Mouse (Mus musculus): ENCODE results near the gene Ephb1. TPM values are rescaled to one million over a fixed set of nuclear protein-coding genes. Genes with fewer than 3 reads are reported as not detected.

Ephb1 gene
- polyA plus RNA-seq, 1 experiment from 2014 or later: 42.3 TPM

DNA sequence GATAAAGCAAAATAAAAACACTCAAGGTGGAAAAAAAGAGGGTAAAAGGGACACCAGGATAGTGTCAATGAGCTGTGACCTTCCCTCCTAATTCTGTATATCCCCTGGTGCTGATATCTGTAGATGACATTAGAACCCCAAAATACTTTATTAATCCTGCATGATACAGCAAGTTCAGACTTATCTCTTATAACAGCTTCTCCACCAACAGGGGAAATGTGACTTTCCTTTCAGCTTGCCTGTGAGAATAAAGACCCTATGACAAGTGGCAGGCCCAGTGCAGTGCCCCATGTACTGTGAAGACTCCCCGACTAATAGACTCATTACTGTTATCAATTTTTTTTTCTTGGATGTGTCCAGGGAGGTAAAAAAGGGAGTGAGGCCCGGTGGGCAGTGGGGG lies 367.6 kb downstream of the Ephb1 start:
- no peak overlapping the region for H3K9ac ChIP-seq (replicated peaks)
- ATAC-seq (replicated peaks): no peak
- H3K27me3 ChIP-seq: no peaks in the 10 kb centered on the region
- H3K4me1 ChIP-seq: no peaks in the 10 kb centered on the region
- no peak overlapping the region for H3K4me2 ChIP-seq (replicated peaks)
- H3K4me3 ChIP-seq: no peak overlapping the region
- no peak overlapping the region for H3K27ac ChIP-seq (replicated peaks)
- WGBS: 57% methylated on average over 2 of the region's 2 CpGs
- H3K9me3 ChIP-seq: no peaks in the 10 kb centered on the region
- no peaks in the 10 kb centered on the region for H3K36me3 ChIP-seq

DNA sequence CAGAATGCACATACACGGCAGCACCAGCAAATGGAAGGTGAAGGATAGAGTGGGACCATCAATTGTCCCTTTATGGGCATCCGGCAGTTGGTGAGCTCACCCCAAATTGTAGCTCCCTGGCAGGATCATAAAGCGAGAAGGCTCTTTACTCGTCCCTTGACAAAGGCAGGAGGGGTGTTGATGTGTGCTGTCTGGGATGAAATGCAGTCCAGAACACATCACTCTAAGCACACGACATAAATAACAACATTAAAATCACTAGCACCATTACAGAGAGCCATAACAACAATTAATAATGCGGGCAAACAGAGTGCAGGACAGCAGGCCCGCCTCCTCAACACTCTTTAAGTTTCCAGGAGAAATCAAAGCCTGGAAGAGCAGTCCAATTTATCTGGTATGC lies 372.1 kb downstream of the Ephb1 start:
- Histone ChIP-seq H3K4me2 (replicated peaks) (no peak overlapping the region), H3K4me3 (no peak overlapping the region), H3K27ac (replicated peaks) (no peak overlapping the region), H3K36me3 (no peaks in the 10 kb centered on the region), H3K4me1 (0 out of 2 replicates have a peak, but pooled peaks cover 4% of the 10 kb centered on the region), H3K9me3 (no peaks in the 10 kb centered on the region), H3K27me3 (no peaks in the 10 kb centered on the region), H3K9ac (replicated peaks) (no peak overlapping the region)
- no peak for ATAC-seq (replicated peaks)
- WGBS: 78% methylated on average over 7 of the region's 7 CpGs

DNA sequence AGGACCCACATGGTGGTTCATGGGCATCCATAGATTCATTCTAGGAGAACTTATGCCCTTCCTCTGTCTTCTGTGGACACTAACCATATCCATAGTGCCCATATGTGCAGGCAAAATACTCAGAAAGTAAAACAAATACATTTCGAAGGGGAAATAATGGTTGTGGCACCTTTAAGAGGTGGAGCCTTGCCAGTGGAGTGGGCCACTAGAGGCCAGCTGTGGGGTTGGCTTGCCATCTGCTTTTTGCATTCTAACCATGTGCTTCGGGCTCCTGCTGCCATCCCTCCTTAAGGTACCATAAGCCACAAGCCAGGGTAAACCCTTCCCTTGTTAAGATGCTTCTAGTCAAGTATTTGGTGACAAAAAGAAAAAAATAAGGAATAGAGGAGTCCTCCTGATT lies 373.3 kb downstream of the Ephb1 start:
- Histone ChIP-seq H3K27ac (replicated peaks) (no peak overlapping the region), H3K4me1 (0 out of 2 replicates have a peak, but pooled peaks cover 4% of the 10 kb centered on the region), H3K9me3 (no peaks in the 10 kb centered on the region), H3K27me3 (no peaks in the 10 kb centered on the region), H3K4me3 (no peak overlapping the region), H3K36me3 (no peaks in the 10 kb centered on the region), H3K9ac (replicated peaks) (no peak overlapping the region), H3K4me2 (replicated peaks) (no peak overlapping the region)
- no peak for ATAC-seq (replicated peaks)
- 70% methylated on average over 2 of the region's 2 CpGs for WGBS

DNA sequence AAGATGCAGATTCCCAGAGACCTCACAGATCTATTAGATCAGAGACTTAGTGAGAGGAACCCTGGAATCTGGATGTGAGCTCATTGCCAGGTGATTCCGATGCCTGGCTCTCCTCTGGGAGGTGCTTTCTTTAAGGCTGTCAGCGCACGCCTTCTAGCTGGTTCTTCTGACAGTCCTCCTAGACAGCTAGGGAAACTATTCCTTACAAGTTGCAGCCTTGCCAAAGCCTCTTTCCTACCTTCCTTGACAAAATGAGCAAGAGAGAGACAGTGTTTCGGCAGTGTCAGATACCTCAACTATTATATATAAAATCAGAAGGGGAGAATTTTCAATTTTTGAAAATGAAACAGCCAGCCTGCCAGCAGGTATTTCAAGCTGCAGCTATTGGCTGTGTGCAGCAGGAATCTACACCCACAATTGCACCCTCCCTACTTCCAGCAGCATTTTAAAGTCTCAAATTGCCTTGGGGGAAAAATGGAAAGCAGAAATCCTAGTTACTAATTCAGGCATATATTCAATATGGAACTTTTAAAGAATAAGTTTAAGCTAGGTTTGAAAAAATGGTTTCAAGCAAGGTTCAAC lies 377.5 kb downstream of the Ephb1 start:
- Histone ChIP-seq H3K27me3 (no peaks in the 10 kb centered on the region), H3K4me1 (0 out of 2 replicates have a peak, but pooled peaks cover 4% of the 10 kb centered on the region), H3K9me3 (no peaks in the 10 kb centered on the region), H3K27ac (replicated peaks) (no peak overlapping the region), H3K9ac (replicated peaks) (no peak overlapping the region), H3K4me2 (replicated peaks) (no peak overlapping the region), H3K4me3 (no peak overlapping the region), H3K36me3 (no peaks in the 10 kb centered on the region)
- no peak for ATAC-seq (replicated peaks)
- WGBS: 87% methylated on average over 4 of the region's 4 CpGs

DNA sequence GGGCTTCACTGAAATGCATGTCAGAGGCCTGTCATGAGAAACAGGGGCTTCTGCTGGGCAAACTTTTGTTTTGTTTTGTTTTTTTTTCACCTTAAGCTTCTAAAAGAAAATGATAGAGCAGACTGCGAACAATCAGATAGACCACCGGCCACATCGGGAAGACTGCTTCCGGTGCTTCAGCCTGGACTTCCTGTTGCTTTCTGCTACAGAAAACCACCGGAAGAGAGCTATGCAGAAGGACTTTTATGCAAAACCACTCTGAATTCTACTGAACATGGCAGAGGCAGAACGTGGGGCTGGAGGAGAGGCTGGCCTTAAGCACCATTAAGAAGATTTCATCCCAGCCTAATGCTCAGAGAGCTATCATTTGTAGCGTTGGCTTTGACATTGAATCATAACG lies 382.2 kb downstream of the Ephb1 start:
- 78% methylated on average over 8 of the region's 8 CpGs for WGBS

DNA sequence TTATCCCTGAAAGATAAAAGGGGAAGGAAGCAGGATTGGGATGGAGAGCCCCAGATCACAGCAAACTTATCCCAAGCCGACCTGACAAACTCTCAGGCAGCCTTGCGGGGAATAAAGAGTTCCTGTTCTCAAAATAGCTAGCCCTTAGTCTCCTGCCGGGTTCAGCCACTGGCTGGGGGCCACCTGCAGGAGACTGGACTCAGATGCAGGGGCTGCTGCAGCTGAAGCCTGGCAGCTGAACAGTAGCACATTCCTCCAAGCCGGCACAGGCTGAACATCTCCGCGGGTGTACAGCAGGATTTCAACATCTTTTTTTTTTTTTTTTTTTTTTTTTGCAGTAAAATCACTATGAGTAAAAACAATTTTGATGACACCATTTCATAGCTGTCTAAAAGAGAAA lies 382.7 kb downstream of the Ephb1 start:
- no peaks in the 10 kb centered on the region for H3K4me1 ChIP-seq
- 25% methylated on average over 6 of the region's 6 CpGs for WGBS
- H3K9ac ChIP-seq (replicated peaks): no peak overlapping the region
- H3K27me3 ChIP-seq: no peaks in the 10 kb centered on the region
- H3K27ac ChIP-seq (replicated peaks): no peak overlapping the region
- H3K4me2 ChIP-seq (replicated peaks): no peak overlapping the region
- no peaks in the 10 kb centered on the region for H3K9me3 ChIP-seq
- no peak overlapping the region for H3K4me3 ChIP-seq
- ATAC-seq (replicated peaks): no peak
- H3K36me3 ChIP-seq: no peaks in the 10 kb centered on the region

More for the DNA sequence above, 382.2 kb downstream of the Ephb1 start:
- no peak overlapping the region for H3K9ac ChIP-seq (replicated peaks)
- H3K4me3 ChIP-seq: no peak overlapping the region
- H3K27me3 ChIP-seq: no peaks in the 10 kb centered on the region
- H3K4me2 ChIP-seq (replicated peaks): no peak overlapping the region
- H3K4me1 ChIP-seq: no peaks in the 10 kb centered on the region
- H3K27ac ChIP-seq (replicated peaks): no peak overlapping the region
- no peak for ATAC-seq (replicated peaks)
- H3K9me3 ChIP-seq: no peaks in the 10 kb centered on the region
- H3K36me3 ChIP-seq: no peaks in the 10 kb centered on the region

- WGBS: 28% methylated on average over 4 of the region's 4 CpGs
- H3K4me3 ChIP-seq: no peak overlapping the region
- H3K9ac ChIP-seq (replicated peaks): no peak overlapping the region
- H3K4me2 ChIP-seq (replicated peaks): no peak overlapping the region
- no peaks in the 10 kb centered on the region for H3K36me3 ChIP-seq
- H3K27me3 ChIP-seq: no peaks in the 10 kb centered on the region
- H3K4me1 ChIP-seq: peaks cover 12% of the 10 kb centered on the region
- no peak; the same call in 1 of the 2 replicates for ATAC-seq (replicated peaks)
- H3K27ac ChIP-seq (replicated peaks): peak overlapping the region; percentile 8; the same call in 1 of the 2 replicates
- no peaks in the 10 kb centered on the region for H3K9me3 ChIP-seq
Measured at GRCm38 (mm10) chr9:101956228-101956627, 398.3 kb downstream of the Ephb1 start.

GRCm38 (mm10) chr9:101954529-101954928 lies 400.0 kb downstream of the Ephb1 start:
- Histone ChIP-seq H3K27me3 (no peaks in the 10 kb centered on the region), H3K4me2 (replicated peaks) (no peak overlapping the region), H3K9me3 (no peaks in the 10 kb centered on the region), H3K4me1 (peaks cover 17% of the 10 kb centered on the region), H3K27ac (replicated peaks) (no peak overlapping the region), H3K36me3 (no peaks in the 10 kb centered on the region), H3K4me3 (no peak overlapping the region), H3K9ac (replicated peaks) (no peak overlapping the region)
- WGBS: 72% methylated on average over 4 of the region's 4 CpGs
- ATAC-seq (replicated peaks): no peak

DNA sequence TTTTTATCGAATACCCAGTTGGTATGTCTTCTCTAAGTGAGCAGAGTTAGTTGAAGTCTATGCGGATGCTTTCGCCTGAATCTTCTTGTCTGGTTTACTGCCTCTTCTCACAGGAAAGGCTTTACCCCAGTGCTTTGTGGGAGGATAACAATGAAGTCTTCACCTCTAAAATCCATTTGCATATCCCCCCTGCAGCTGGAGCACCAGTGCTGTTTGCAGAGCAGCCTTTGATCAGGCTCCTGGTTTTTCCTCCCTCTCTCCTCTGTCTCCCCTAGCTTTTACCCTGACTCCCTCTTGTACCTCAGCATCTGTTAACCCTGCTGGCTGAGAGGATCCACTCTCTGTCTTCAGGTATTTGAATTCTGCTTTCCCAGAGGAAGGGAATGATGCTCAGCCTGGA lies 404.4 kb downstream of the Ephb1 start:
- Histone ChIP-seq H3K27ac (replicated peaks) (no peak overlapping the region), H3K4me2 (replicated peaks) (no peak overlapping the region), H3K9ac (replicated peaks) (no peak overlapping the region), H3K27me3 (no peaks in the 10 kb centered on the region), H3K9me3 (no peaks in the 10 kb centered on the region), H3K4me3 (no peak overlapping the region), H3K4me1 (peaks cover 9% of the 10 kb centered on the region; the same call in 1 of the 2 replicates), H3K36me3 (no peaks in the 10 kb centered on the region)
- WGBS: 23% methylated on average over 3 of the region's 3 CpGs
- ATAC-seq (replicated peaks): no peak

DNA sequence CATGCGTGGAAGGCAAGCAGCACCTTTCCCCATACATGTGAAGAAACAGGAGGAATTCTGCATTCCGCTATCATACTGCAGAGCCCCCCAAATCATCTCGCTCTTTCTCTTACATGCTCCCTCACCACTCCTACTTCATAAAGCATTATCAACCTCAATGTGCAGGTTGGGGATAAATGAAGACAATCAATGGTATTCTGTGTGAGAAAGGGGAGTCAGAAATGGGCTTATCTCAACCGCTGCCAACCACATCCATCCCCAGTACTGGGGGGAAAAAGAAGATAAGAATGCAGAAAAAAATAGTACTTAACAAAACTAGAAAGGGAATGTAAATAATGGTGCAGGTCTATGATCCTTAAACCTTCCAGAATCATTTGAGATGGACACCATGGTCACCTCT lies 408.7 kb downstream of the Ephb1 start:
- Histone ChIP-seq H3K9ac (replicated peaks) (no peak overlapping the region), H3K36me3 (no peaks in the 10 kb centered on the region), H3K4me2 (replicated peaks) (no peak overlapping the region), H3K4me3 (no peak overlapping the region), H3K27me3 (no peaks in the 10 kb centered on the region), H3K4me1 (peaks cover 22% of the 10 kb centered on the region; the same call in 1 of the 2 replicates), H3K9me3 (no peaks in the 10 kb centered on the region), H3K27ac (replicated peaks) (no peak overlapping the region)
- ATAC-seq (replicated peaks): no peak
- 85% methylated on average over 4 of the region's 4 CpGs for WGBS

GRCm38 (mm10) chr9:101945326-101945725 lies 409.2 kb downstream of the Ephb1 start:
- Histone ChIP-seq H3K4me3 (no peak overlapping the region), H3K36me3 (no peaks in the 10 kb centered on the region), H3K4me1 (peaks cover 22% of the 10 kb centered on the region; the same call in 1 of the 2 replicates), H3K9me3 (no peaks in the 10 kb centered on the region), H3K9ac (replicated peaks) (no peak overlapping the region), H3K27ac (replicated peaks) (no peak overlapping the region), H3K27me3 (no peaks in the 10 kb centered on the region), H3K4me2 (replicated peaks) (no peak overlapping the region)
- ATAC-seq (replicated peaks): no peak
- WGBS: 38% methylated on average over 7 of the region's 7 CpGs

GRCm38 (mm10) chr9:101942058-101942669 lies 412.3 kb downstream of the Ephb1 start:
- Histone ChIP-seq H3K27ac (replicated peaks) (no peak overlapping the region; the same call in 1 of the 2 replicates), H3K4me3 (no peak overlapping the region), H3K4me2 (replicated peaks) (no peak overlapping the region), H3K36me3 (no peaks in the 10 kb centered on the region), H3K9ac (replicated peaks) (no peak overlapping the region), H3K9me3 (no peaks in the 10 kb centered on the region), H3K4me1 (peaks cover 31% of the 10 kb centered on the region; the same call in 1 of the 2 replicates), H3K27me3 (no peaks in the 10 kb centered on the region)
- WGBS: 92% methylated on average over 9 of the region's 9 CpGs
- no peak for ATAC-seq (replicated peaks)

DNA sequence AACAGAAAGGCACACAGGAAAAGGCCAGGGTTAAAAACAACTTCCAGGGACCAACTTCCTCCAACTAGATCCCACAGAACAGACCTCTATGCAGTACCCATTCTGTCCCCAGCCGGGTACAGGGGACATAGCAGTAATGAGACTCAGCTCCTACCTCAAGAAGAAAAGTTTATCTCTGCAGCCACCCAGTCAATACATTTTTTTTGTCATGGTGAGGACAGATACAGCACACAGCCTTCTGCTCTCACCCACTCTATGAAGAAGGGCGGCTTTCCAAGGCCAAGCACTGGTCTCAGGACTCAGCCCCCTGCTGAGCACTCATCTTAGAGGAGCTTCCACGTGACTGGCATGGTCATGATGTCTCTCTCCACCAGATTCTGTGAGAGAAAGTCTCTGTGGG lies 414.3 kb downstream of the Ephb1 start:
- ATAC-seq (replicated peaks): no peak
- Histone ChIP-seq H3K9ac (replicated peaks) (no peak overlapping the region), H3K9me3 (no peaks in the 10 kb centered on the region), H3K4me1 (peaks cover 28% of the 10 kb centered on the region; the same call in 1 of the 2 replicates), H3K27me3 (no peaks in the 10 kb centered on the region), H3K27ac (replicated peaks) (no peak overlapping the region), H3K36me3 (no peaks in the 10 kb centered on the region), H3K4me3 (no peak overlapping the region), H3K4me2 (replicated peaks) (no peak overlapping the region)
- 86% methylated on average over 3 of the region's 3 CpGs for WGBS

All from forebrain, embryonic 15.5 days (tissue).